Mouse (Mus musculus) limb, embryonic 14.5 days (tissue): ENCODE measurements around the gene Rhou. TPM values are rescaled to one million over a fixed set of nuclear protein-coding genes. Genes with fewer than 3 reads are reported as not detected.
A peak's percentile ranks its signal among the peaks of the same experiment; 100 is the strongest.
"Not testable (repeated sequence)": the region's sequence is repeated elsewhere in the genome, so short reads cannot be mapped to it uniquely, and the experiment has no call there.

Source experiments
- ATAC-seq: fragments of 200-750 bp; cut with Nextera tagmentation; 2 replicates; pipeline ENCODE4 v1.8.0; 2017; ENCODE audit warnings: low read depth, moderate number of reproducible peaks, moderate TSS enrichment; ENCODE audit not compliant: low FRiP score
- DNase-seq: peaks from one replicate; pipeline ENCODE4 v3.0.0-alpha.2; 2015; ENCODE audit warnings: low spot score
- H3K27ac ChIP-seq: fragments of 300-500 bp; sonication (generic); replicated peaks from 2 replicates; pipeline ENCODE4 v1.5.1; 2014; ENCODE audit warnings: low read depth, mild to moderate bottlenecking, low read length, moderate library complexity, mixed read lengths
- H3K27me3 ChIP-seq: fragments of 300-500 bp; sonication (generic); 2 replicates; pipeline ENCODE4 v1.6.1; 2014; ENCODE audit warnings: low read length, mixed read lengths; ENCODE audit not compliant: control insufficient read depth, insufficient read depth
- H3K36me3 ChIP-seq: fragments of 300-500 bp; sonication (generic); 2 replicates; pipeline ENCODE4 v1.6.1; 2014; ENCODE audit warnings: mild to moderate bottlenecking, low read length, moderate library complexity, mixed read lengths; ENCODE audit not compliant: control insufficient read depth, insufficient read depth
- H3K4me1 ChIP-seq: fragments of 300-500 bp; sonication (generic); 2 replicates; pipeline ENCODE4 v1.6.1; 2014; ENCODE audit warnings: antibody characterized with exemption, low read length, mixed read lengths; ENCODE audit not compliant: control insufficient read depth, insufficient read depth
- H3K4me2 ChIP-seq: fragments of 300-500 bp; sonication (generic); replicated peaks from 2 replicates; pipeline ENCODE4 v1.6.1; 2014; ENCODE audit warnings: low read depth, mild to moderate bottlenecking, low read length, moderate library complexity; ENCODE audit not compliant: severe bottlenecking
- H3K4me3 ChIP-seq: fragments of 300-500 bp; sonication (generic); replicated peaks from 2 replicates; pipeline ENCODE4 v1.5.1; 2014; ENCODE audit warnings: low read length
- H3K9ac ChIP-seq: fragments of 300-500 bp; sonication (generic); 2 replicates; pipeline ENCODE4 v1.6.1; 2014; ENCODE audit warnings: mild to moderate bottlenecking, low read depth, low read length, moderate library complexity; ENCODE audit not compliant: severe bottlenecking
- H3K9me3 ChIP-seq: fragments of 300-500 bp; sonication (generic); 2 replicates; pipeline ENCODE4 v1.6.1; 2016; ENCODE audit warnings: low read length; ENCODE audit not compliant: control insufficient read depth
- POLR2A ChIP-seq: fragments of 200-500 bp; IDR thresholded peaks from 2 replicates; pipeline ENCODE4 v1.8.0; 2012; ENCODE audit warnings: inconsistent platforms, mild to moderate bottlenecking, moderate library complexity, borderline replicate concordance; ENCODE audit not compliant: insufficient read depth, insufficient read length; ENCODE audit errors: extremely low read depth
- WGBS: fragments of 180-500 bp; shearing (Covaris S2); extraction: QIAGEN DNeasy Blood & Tissue Kit; methylation state at CpG from one replicate; pipeline ENCODE4 v1.1.7; 2014; 5-methylcytosine and 5-hydroxymethylcytosine counted together
- polyA plus RNA-seq, 2 experiments: library from polyadenylated mRNA; depleted of rRNA in 1 of 2; stranded (reverse) in 1 of 2; unstranded in 1 of 2; fragments of >200 nt; fragmentation: Nextera tagmentation in 1 of 2; extraction: Ambion mirVana in 1 of 2; gene quantifications; 2 replicates each; pipeline versions ENCODE4 v1.2.1 to v1.2.3; 2012 to 2014

Gene Rhou
- polyA plus RNA-seq, 2 experiments: 11.0 to 21.2 TPM

GRCm38 (mm10) chr8:123630841-123631251, 22.9 kb upstream of the Rhou start:
- Histone ChIP-seq H3K36me3 (no peaks in the 10 kb centered on the region), H3K9ac (no peak overlapping the region), H3K4me2 (peak overlapping the region; percentile 33), H3K27me3 (0 out of 2 replicates have a peak, but pooled peaks cover under 1% of the 10 kb centered on the region), H3K4me1 (0 out of 2 replicates have a peak, but pooled peaks cover 7% of the 10 kb centered on the region), H3K9me3 (no peaks in the 10 kb centered on the region), H3K27ac (no peak overlapping the region), H3K4me3 (peak overlapping the region; percentile 18)
- TF ChIP-seq POLR2A: no peak
- WGBS: 20% methylated on average over 12 of the region's 12 CpGs
- peak; percentile 72 for DNase-seq
- ATAC-seq: peak; percentile 21; the same call in 1 of the 2 replicates

GRCm38 (mm10) chr8:123631746-123632145, 22.0 kb upstream of the Rhou start:
- WGBS: 76% methylated on average over 3 of the region's 3 CpGs
- not testable (repeated sequence) for H3K9ac ChIP-seq, DNase-seq, H3K4me2 ChIP-seq, H3K27me3 ChIP-seq, ATAC-seq, H3K4me3 ChIP-seq, H3K4me1 ChIP-seq, H3K9me3 ChIP-seq, H3K36me3 ChIP-seq, H3K27ac ChIP-seq

GRCm38 (mm10) chr8:123632257-123632656, 21.5 kb upstream of the Rhou start:
- Histone ChIP-seq H3K4me1 (0 out of 2 replicates have a peak, but pooled peaks cover 7% of the 10 kb centered on the region), H3K9me3 (no peaks in the 10 kb centered on the region), H3K27me3 (no peaks in the 10 kb centered on the region), H3K27ac (no peak overlapping the region), H3K9ac (no peak overlapping the region), H3K4me3 (no peak overlapping the region), H3K36me3 (no peaks in the 10 kb centered on the region), H3K4me2 (no peak overlapping the region)
- DNase-seq (no peak), ATAC-seq (no peak)
- WGBS: 83% methylated on average over 4 of the region's 4 CpGs
- TF ChIP-seq POLR2A: no peak

GRCm38 (mm10) chr8:123633801-123634200, 19.9 kb upstream of the Rhou start:
- H3K27ac ChIP-seq: no peak overlapping the region
- H3K36me3 ChIP-seq: no peaks in the 10 kb centered on the region
- peak; percentile 8 for DNase-seq
- 50% methylated on average over 7 of the region's 7 CpGs for WGBS
- H3K4me3 ChIP-seq: no peak overlapping the region
- no peaks in the 10 kb centered on the region for H3K27me3 ChIP-seq
- no peak overlapping the region for H3K9ac ChIP-seq
- H3K4me2 ChIP-seq: no peak overlapping the region
- H3K9me3 ChIP-seq: no peaks in the 10 kb centered on the region
- no peak for TF ChIP-seq POLR2A
- 0 out of 2 replicates have a peak, but pooled peaks cover 4% of the 10 kb centered on the region for H3K4me1 ChIP-seq
- ATAC-seq: no peak

- Histone ChIP-seq H3K9me3 (no peaks in the 10 kb centered on the region), H3K4me1 (0 out of 2 replicates have a peak, but pooled peaks cover 4% of the 10 kb centered on the region), H3K27me3 (no peaks in the 10 kb centered on the region), H3K27ac (no peak overlapping the region), H3K4me2 (no peak overlapping the region), H3K9ac (no peak overlapping the region), H3K4me3 (no peak overlapping the region), H3K36me3 (no peaks in the 10 kb centered on the region)
- TF ChIP-seq POLR2A: no peak
- ATAC-seq: no peak
- DNase-seq: no peak
- 63% methylated on average over 3 of the region's 3 CpGs for WGBS
Observed at GRCm38 (mm10) chr8:123634395-123635131, 19.2 kb upstream of the Rhou start.
